Mouse (Mus musculus) embryonic stem cell, embryonic (primary cell): ENCODE measurements around the gene Cgrrf1.

Experiments
- CTCF ChIA-PET, 4 experiments: fragments of 300-600 bp in 2 of 4; fragments of 350-600 bp in 2 of 4; sonication (Branson Sonifier 250); formaldehyde crosslinking; loops; one replicate each; lab custom pipeline; 2022; ENCODE audit warnings: inconsistent platforms in 2 of 4; lab: Charles Lee
- POLR2A ChIA-PET, 4 experiments: fragments of 300-600 bp in 2 of 4; fragments of 350-600 bp in 2 of 4; sonication (Branson Sonifier 250); formaldehyde crosslinking; loops; one replicate each; lab custom pipeline; 2022; ENCODE audit warnings: antibody characterized with exemption in 4 of 4, inconsistent platforms in 1 of 4; lab: Charles Lee

Cgrrf1 gene

DNA sequence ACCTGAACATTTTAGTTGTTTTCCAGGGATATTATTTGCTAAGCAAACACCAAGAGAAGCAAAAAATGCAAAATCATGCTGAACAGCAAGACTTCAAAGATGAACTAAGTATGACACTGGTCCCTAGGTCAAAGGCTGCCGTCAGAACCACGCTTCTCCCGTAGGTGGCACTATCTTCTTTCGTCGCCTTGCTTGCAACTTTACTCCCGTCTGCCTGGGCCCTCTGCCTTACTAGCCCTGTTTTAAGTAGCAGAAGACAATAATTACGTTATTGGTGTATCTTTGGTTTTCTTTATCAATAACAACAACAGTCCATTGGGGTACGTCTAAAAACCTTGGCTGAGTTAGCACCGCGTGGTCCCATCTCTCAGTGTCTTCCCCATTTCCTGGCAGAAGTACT is 49.0 kb downstream of the Cgrrf1 start:
- ChIA-PET CTCF (interaction anchor here (0.6 to 6.9 kb wide), 8 partner anchors 11 to 208 kb away, joined by 3 to 83 read pairs (median 4); no protein-coding TSS in a partner anchor), POLR2A (interaction anchor here in 2 of 4 experiments (0.7 to 1.4 kb wide), 4 partner anchors 11 to 206 kb away, joined by 3 to 5 read pairs (median 4); no protein-coding TSS in a partner anchor)

DNA sequence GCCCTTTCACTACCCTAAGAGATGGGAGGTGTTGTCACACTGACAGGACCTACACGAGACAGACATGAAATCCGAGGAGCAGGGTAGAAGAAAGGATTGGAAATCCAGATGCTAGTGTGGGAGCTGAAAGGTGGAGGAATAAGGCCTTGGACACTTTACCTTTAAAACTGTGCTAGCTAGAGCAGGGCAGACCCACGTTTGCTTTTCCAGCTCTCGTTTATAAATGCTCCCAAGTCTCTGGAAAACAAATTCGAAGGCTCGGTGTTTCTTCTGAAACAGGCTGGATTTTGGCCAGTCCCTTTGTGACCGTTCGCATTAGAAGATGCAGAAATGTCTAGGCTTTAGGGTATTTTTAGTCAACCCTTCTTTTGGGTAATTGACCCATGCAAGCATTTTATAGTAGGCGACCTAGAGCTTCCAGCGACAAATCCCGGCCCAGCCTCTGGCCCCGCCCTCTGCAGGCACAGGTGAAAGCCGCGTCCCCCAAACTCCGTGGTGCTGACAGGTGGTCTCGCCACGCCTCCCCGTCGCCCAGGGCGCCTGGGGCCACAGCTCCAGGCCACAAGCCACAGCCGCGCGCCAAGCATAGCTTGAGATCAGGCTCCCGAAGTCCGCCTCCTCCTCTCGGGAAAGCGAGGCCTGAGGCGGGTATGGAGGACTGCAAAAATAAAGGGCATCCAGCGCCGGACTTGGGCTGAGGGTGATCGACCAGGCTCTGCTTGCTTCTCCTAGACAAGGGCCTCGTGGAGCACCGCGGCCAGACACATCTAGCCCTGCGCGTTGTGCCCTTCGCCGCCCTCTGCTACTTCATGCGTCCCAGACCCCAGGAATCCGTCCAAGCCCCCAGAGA is 49.9 kb downstream of the Cgrrf1 start:
- POLR2A ChIA-PET = interaction anchor here in 3 of 4 experiments (0.5 to 1.6 kb wide), 11 partner anchors 9 to 395 kb away, joined by 3 to 6 read pairs (median 3); partner anchors contain the start of genes Cgrrf1 (in 1 of the 3), Socs4 (in 1 of the 3) and Wdhd1 (in 1 of the 3)
- CTCF ChIA-PET = interaction anchor here (0.8 to 6.9 kb wide), 12 partner anchors 10 to 205 kb away, joined by 3 to 83 read pairs (median 4); no protein-coding TSS in a partner anchor

GRCm38 (mm10) chr14:46882431-46883067 is 50.6 kb downstream of the Cgrrf1 start, which contains the start of gene Samd4:
Gene Samd4, plus strand, starts transcription at chr14:46882854.
- ChIA-PET POLR2A (interaction anchor here (0.5 to 2.0 kb wide), 14 partner anchors 8 to 394 kb away, joined by 3 to 6 read pairs (median 3); partner anchors contain the start of genes Cgrrf1 (in 2 of the 4), Socs4 (in 1 of the 4) and Wdhd1 (in 1 of the 4)), CTCF (interaction anchor here (0.8 to 6.9 kb wide), 11 partner anchors 9 to 205 kb away, joined by 3 to 83 read pairs (median 4); no protein-coding TSS in a partner anchor)

- ChIA-PET CTCF (interaction anchor here (0.6 to 6.9 kb wide), 9 partner anchors 8 to 204 kb away, joined by 3 to 83 read pairs (median 9); no protein-coding TSS in a partner anchor), POLR2A (interaction anchor here (0.5 to 2.0 kb wide), 15 partner anchors 9 to 394 kb away, joined by 3 to 6 read pairs (median 3); partner anchors contain the start of genes Cgrrf1 (in 1 of the 4), Socs4 (in 1 of the 4) and Wdhd1 (in 1 of the 4))
These were observed 51.3 kb downstream of the Cgrrf1 start for GRCm38 (mm10) chr14:46883068-46883870.

DNA sequence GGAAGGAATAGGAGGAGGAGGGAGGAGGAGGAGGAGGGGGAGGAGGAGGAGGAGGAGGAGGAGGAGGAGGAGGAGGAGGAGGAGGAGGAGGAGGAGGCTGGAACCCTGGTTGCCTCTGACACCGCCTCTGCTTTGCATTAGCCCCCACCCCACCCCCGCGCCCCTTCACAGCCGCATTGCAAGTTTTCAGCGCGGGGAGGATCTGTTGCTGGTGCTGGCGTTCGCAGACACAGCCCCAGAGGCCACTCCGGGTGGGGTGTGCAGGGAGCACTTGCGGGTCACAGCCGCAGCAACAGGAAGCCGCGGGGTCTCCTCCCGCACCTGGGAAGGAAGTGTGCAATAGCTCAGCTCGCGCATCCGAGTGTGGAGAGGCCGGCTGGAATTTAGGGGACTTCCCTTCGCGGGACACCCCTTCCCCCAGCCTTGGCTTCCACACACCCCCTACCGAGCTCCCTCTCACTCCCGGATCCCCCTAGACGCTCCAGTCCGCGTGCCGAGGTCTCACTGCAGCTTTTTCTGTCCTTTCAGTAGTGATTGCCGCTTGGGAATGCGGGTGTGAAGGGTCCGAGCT is 52.0 kb downstream of the Cgrrf1 start:
- POLR2A ChIA-PET = interaction anchor here in 2 of 4 experiments (0.7 to 2.0 kb wide), 8 partner anchors 9 to 393 kb away, joined by 3 to 6 read pairs (median 4); partner anchors contain the start of genes Cgrrf1 (in 1 of the 2), Gmfb (in 1 of the 2), Socs4 (in 1 of the 2) and Wdhd1 (in 1 of the 2)

GRCm38 (mm10) chr14:46884701-46885428 is 52.9 kb downstream of the Cgrrf1 start:
- POLR2A ChIA-PET = interaction anchor here in 3 of 4 experiments (0.6 to 2.0 kb wide), 6 partner anchors 62 to 686 kb away, joined by 3 to 5 read pairs (median 3); partner anchors contain the start of gene Gmfb (in 1 of the 3)
- CTCF ChIA-PET = interaction anchor here (0.6 to 6.9 kb wide), 9 partner anchors 46 to 1186 kb away, joined by 3 to 83 read pairs (median 14); no protein-coding TSS in a partner anchor

More for the DNA sequence above, 52.0 kb downstream of the Cgrrf1 start:
- CTCF ChIA-PET = interaction anchor here (0.6 to 6.9 kb wide), 9 partner anchors 9 to 1806 kb away, joined by 3 to 83 read pairs (median 9); no protein-coding TSS in a partner anchor

DNA sequence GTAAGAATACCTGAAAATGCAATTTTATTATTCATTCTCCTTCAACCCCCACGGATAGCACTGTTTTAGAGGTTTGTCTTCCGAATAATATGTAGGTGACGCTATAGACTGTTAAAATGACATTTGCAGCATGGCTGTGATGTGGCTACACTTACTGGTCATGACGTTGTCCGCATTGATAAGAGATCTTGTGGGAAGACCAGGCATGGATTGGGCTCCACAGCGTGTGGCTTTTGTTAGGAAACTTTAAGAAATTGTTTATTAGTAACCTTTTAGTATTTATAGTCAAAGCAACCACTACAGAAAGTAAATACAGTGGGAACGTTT is 53.5 kb downstream of the Cgrrf1 start:
- ChIA-PET CTCF (interaction anchor here (0.6 to 6.9 kb wide), 7 partner anchors 65 to 1186 kb away, joined by 3 to 83 read pairs (median 14); no protein-coding TSS in a partner anchor), POLR2A (interaction anchor here in 3 of 4 experiments (0.6 to 2.0 kb wide), 6 partner anchors 62 to 686 kb away, joined by 3 to 5 read pairs (median 3); partner anchors contain the start of gene Gmfb (in 1 of the 3))

- ChIA-PET CTCF (interaction anchor here in 3 of 4 experiments (0.6 to 6.9 kb wide), 5 partner anchors 64 to 201 kb away, joined by 3 to 83 read pairs (median 14); no protein-coding TSS in a partner anchor), POLR2A (interaction anchor here in 1 of 4 experiments (1.6 kb wide), 1 partner anchor 303 kb away, joined by 3 read pairs; no protein-coding TSS in a partner anchor)
These were observed 54.0 kb downstream of the Cgrrf1 start for GRCm38 (mm10) chr14:46885891-46886301.

- POLR2A ChIA-PET = no interaction called here
- CTCF ChIA-PET = interaction anchor here in 1 of 4 experiments (2.2 kb wide), 1 partner anchor 198 kb away, joined by 5 read pairs; no protein-coding TSS in a partner anchor
These were observed 57.2 kb downstream of the Cgrrf1 start for GRCm38 (mm10) chr14:46889096-46889495.

- POLR2A ChIA-PET = no interaction called here
- CTCF ChIA-PET = no interaction called here
These were observed 62.0 kb downstream of the Cgrrf1 start for GRCm38 (mm10) chr14:46893961-46894360.

- POLR2A ChIA-PET = no interaction called here
- CTCF ChIA-PET = no interaction called here
These were observed 66.0 kb downstream of the Cgrrf1 start for GRCm38 (mm10) chr14:46897953-46898352.

DNA sequence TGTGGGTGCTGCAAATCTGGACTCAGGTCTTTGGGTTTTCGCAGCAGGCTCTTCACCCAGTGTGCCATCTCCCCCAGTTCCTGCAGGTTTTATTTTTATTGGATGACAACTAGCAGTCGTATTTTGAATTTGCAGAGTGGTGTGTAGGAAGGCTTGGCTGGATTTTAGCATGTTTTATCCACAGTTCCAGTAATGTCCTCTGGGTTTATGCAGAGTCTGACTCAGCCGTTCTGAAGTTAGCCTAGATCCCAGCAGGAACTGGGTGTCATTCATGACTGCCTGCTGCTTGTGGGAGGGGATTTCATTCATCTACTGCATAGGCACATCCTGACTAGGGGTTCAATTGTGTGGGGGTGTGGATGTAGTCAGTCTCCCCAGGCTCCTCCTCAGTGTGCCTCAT is 66.7 kb downstream of the Cgrrf1 start:
- ChIA-PET CTCF (no interaction called here), POLR2A (no interaction called here)

GRCm38 (mm10) chr14:46902498-46903087 is 70.7 kb downstream of the Cgrrf1 start:
- POLR2A ChIA-PET = no interaction called here
- CTCF ChIA-PET = interaction anchor here in 1 of 4 experiments (0.6 kb wide), 1 partner anchor 617 kb away, joined by 3 read pairs; no protein-coding TSS in a partner anchor
